Mouse (Mus musculus) heart, adult 2 months (tissue): Measurements from ENCODE around the gene Mei1. TPM values are rescaled to one million over a fixed set of nuclear protein-coding genes. Genes with fewer than 3 reads are reported as not detected.

Experiments used
- DNase-seq, 2 experiments: peaks; one replicate each; pipeline ENCODE4 v3.0.0; 2021
- H3K27ac ChIP-seq: fragments of 200-600 bp; 2 replicates; pipeline ENCODE4 v1.8.1; 2022
- H3K27me3 ChIP-seq: fragments of 200-500 bp; 2 replicates; pipeline ENCODE4 v1.6.1; 2012; ENCODE audit warnings: mild to moderate bottlenecking, low read length, inconsistent platforms, mixed read lengths; ENCODE audit not compliant: control insufficient read depth, insufficient read depth
- H3K36me3 ChIP-seq: fragments of 200-500 bp; 2 replicates; pipeline ENCODE4 v1.6.1; 2012; ENCODE audit warnings: low read length, inconsistent platforms; ENCODE audit not compliant: control insufficient read depth, insufficient read depth
- H3K4me1 ChIP-seq: fragments of 200-500 bp; 2 replicates; pipeline ENCODE4 v1.6.1; 2011; ENCODE audit warnings: low read length; ENCODE audit not compliant: control insufficient read depth, insufficient read depth
- H3K4me3 ChIP-seq: fragments of 200-600 bp; 2 replicates; pipeline ENCODE4 v1.8.1; 2022
- H3K79me2 ChIP-seq: fragments of 200-500 bp; replicated peaks from 2 replicates; pipeline ENCODE4 v1.6.1; 2012; ENCODE audit warnings: mild to moderate bottlenecking, inconsistent platforms, low read length, moderate library complexity, mixed read lengths; ENCODE audit not compliant: control insufficient read depth, insufficient read depth
- H3K9ac ChIP-seq: fragments of 200-500 bp; 2 replicates; pipeline ENCODE4 v1.6.1; 2012; ENCODE audit warnings: low read depth, mild to moderate bottlenecking, control low read depth, inconsistent platforms, low read length, mixed read lengths
- CTCF ChIP-seq: fragments of 200-600 bp; IDR thresholded peaks from 2 replicates; pipeline ENCODE4 v1.8.1; 2022; ENCODE audit warnings: antibody characterized with exemption, mild to moderate bottlenecking, moderate library complexity
- EP300 ChIP-seq: fragments of 200-500 bp; IDR thresholded peaks from 2 replicates; pipeline ENCODE4 v1.6.1; 2011; ENCODE audit warnings: low read depth, low read length, control low read depth; ENCODE audit not compliant: insufficient read depth
- POLR2A ChIP-seq: fragments of 200-500 bp; IDR thresholded peaks from 2 replicates; pipeline ENCODE4 v1.6.1; 2011; ENCODE audit warnings: mild to moderate bottlenecking, low read depth, low read length, control low read depth; ENCODE audit not compliant: insufficient read depth
- WGBS: fragments of 180-500 bp; shearing (Covaris S2); methylation state at CpG from one replicate; pipeline ENCODE4 v1.1.7; 2018; 5-methylcytosine and 5-hydroxymethylcytosine counted together
- intact Hi-C: fragments of 180-260 bp; cut with DNase I; formaldehyde crosslinking; loops from one replicate; pipeline ENCODE4 v1.15.1; 2025
- polyA plus RNA-seq: library from polyadenylated mRNA; depleted of rRNA; stranded (reverse); fragments of >200 nt; gene quantifications from 2 replicates; pipeline ENCODE4 v1.2.3, GENCODE M21; 2012
- total RNA-seq, 2 experiments: library from RNA; stranded (reverse); gene quantifications; 2 replicates each; pipeline ENCODE4 v1.2.3; 2021

The Mei1 gene
- total and polyA plus RNA-seq, 3 experiments, result not detected

DNA sequence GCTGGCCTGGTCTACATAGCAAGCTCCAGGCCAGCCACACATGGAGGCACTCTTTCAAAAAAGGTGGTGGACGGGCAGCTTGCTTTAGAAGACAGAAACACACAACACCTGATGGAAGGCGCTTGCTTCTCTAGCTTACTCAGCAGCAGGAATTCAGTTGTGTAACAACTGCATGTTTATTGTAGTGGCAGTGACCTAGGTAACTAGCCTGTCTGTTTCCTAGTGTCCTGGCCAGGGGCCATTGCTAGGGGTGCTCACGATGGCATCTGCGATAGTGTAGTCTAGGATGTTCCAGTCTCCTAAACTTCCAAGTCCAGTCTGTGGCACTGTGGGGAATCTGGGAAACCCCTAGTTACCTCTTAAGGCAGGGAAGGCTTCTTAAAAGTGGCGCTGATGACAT, 74.4 kb downstream of the Mei1 start:
- TF ChIP-seq EP300 (no peak), CTCF (no peak), POLR2A (no peak)
- Histone ChIP-seq H3K27me3 (no peaks in the 10 kb centered on the region), H3K4me1 (peaks cover 5% of the 10 kb centered on the region), H3K4me3 (no peak overlapping the region), H3K36me3 (no peaks in the 10 kb centered on the region), H3K79me2 (0 out of 2 replicates have a peak, but pooled peaks cover under 1% of the 10 kb centered on the region), H3K27ac (no peak overlapping the region), H3K9ac (no peak overlapping the region)
- DNase-seq, result peak in 1 of 2 experiments; percentile 20
- intact Hi-C loops, result no loop called here
- 78% methylated on average over 5 of the region's 5 CpGs for WGBS

DNA sequence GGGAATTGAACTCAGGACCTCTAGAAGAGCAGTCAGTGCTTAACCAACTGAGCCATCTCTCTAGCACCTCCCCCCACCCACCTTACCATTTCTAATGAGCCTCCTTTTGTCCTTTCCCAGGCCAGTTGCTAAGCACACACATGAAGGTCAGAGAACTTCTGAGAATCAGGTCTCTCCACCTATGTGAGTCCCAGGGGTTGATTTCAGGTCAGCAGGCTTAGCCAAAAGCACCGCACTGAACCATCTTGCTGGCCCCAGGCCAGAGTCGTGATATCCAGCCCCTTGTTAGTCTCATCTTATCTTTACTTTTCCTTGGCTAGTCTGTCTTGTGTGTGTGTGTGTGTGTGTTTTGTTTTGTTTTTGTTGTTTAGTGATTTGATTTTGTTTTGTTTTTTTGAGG, 75.6 kb downstream of the Mei1 start:
- WGBS, result 23% methylated on average over 2 of the region's 2 CpGs
- no peak overlapping the region for H3K4me3 ChIP-seq
- H3K27ac ChIP-seq, result no peak overlapping the region
- no peaks in the 10 kb centered on the region for H3K36me3 ChIP-seq
- H3K27me3 ChIP-seq, result no peaks in the 10 kb centered on the region
- peaks cover 3% of the 10 kb centered on the region; the same call in 1 of the 2 replicates for H3K79me2 ChIP-seq
- peaks cover 5% of the 10 kb centered on the region for H3K4me1 ChIP-seq
- H3K9ac ChIP-seq, result no peak overlapping the region
- intact Hi-C loops, result loop anchor here (5.0 kb wide), 1 partner anchor 202 kb away; no protein-coding TSS in a partner anchor
- DNase-seq, result no peak
- no peak for TF ChIP-seq CTCF
- no peak for TF ChIP-seq POLR2A
- TF ChIP-seq EP300, result no peak

DNA sequence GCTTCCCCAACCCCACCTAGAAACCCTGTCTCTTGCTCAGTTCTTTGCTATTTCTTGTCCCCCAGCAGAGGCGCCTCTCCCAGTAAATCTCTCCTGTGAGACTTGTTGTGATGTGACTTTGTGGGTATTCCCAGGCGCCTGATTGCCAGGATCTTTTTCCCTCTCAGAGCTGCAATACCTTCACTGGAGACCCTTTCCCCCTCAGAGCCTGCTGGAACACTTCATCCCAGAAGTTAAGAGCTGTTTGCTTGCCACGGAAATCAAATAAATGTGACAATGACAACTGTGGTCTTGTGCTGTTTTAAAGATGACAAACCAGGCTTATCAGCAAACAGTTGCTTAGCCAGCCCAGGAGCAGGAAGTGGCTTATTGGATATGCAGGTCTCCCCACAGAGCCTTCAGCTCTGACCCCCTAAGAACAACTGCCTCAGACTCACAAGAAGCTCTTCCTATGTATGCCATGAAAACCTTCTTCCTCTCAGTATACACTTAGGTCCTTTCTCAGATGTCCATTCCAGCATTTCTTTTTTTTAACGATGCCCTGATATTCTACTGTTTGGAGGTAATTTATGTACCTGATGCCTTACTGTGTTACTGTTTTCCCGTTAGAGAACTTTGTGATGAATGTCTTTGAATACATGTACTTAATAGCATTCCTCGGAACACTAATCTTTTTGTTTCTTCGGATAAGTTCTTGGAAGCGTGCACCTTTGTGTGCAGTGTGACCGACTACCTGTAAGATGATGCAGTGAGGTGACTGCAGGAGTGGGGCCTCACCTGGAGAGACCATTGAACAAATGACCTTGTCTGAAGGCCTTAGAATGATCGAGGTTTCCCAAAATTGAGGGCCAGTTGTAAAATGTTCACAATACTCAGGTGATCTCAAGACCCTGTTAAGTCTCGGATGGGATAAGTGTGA, 76.3 kb downstream of the Mei1 start:
- TF ChIP-seq CTCF, result no peak
- TF ChIP-seq EP300, result no peak
- no peak for TF ChIP-seq POLR2A
- no peak for DNase-seq
- Histone ChIP-seq H3K4me3 (peak overlapping the region; percentile 80), H3K27me3 (no peaks in the 10 kb centered on the region), H3K4me1 (peaks cover 5% of the 10 kb centered on the region), H3K79me2 (peaks cover 5% of the 10 kb centered on the region; the same call in 1 of the 2 replicates), H3K36me3 (no peaks in the 10 kb centered on the region), H3K27ac (peak overlapping the region; percentile 58), H3K9ac (peak overlapping the region; percentile 65)
- WGBS, result 33% methylated on average over 11 of the region's 11 CpGs
- intact Hi-C loops, result loop anchor here (2.0 to 5.0 kb wide), 2 partner anchors 17 to 201 kb away; no protein-coding TSS in a partner anchor

DNA sequence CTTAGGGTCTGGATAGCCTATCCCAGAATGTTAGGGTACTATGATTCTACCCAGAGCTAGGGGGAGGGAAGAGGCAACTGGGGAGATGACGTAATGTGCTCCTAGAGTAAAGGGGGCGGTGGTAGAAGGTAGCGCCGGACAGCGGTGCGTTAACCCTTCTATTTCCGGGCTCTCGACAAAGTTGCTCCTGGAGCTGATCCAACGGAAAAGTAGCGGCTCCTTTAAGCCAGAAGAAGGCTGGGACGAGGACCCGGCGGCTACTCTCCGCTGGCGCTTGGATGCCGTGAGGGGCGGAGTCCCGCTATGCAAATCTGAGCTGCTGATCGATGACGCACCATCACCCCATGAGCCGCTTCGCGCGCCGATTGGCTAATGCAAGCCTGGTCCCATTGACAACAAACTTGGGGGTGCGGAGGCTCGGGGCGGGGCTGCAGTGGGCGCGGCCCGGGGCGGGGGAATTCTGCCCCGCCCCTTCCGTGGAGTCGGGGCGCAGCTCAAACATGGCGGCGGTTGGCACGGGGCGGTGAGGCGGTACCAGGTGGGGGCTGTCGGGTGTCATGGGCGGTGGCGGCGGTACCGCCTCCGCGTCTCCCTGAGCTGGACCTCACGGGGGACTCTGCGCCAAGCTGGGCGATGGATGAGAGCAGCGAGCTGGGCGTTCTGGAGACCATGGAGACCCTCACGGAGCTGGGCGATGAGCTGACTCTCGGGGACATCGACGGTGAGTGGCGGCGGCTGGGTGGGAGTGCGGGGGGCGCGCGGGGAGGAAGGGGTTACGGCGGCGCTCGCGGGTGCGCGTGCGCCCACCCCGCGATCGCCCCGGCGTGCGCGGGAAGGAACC, 77.2 kb downstream of the Mei1 start, which contains the start of gene Srebf2:
Srebf2 (plus strand) TSS at position 412 of the 841 bp plus-strand sequence.
- under 1% methylated on average over 79 of the region's 79 CpGs for WGBS
- peaks cover 5% of the 10 kb centered on the region for H3K4me1 ChIP-seq
- H3K27me3 ChIP-seq, result no peaks in the 10 kb centered on the region
- H3K36me3 ChIP-seq, result no peaks in the 10 kb centered on the region
- TF ChIP-seq POLR2A (peak; percentile 49), CTCF (no peak), EP300 (no peak)
- intact Hi-C loops, result loop anchor here (2.0 to 5.0 kb wide), 2 partner anchors 18 to 200 kb away; no protein-coding TSS in a partner anchor
- peak within 1 kb of the TSS; percentile 67 for H3K27ac ChIP-seq
- H3K4me3 ChIP-seq, result peak within 1 kb of the TSS; percentile 80
- peak; percentile 95 to 99 for DNase-seq
- H3K9ac ChIP-seq, result peak within 1 kb of the TSS; percentile 94
- peaks cover 5% of the 10 kb centered on the region; the same call in 1 of the 2 replicates for H3K79me2 ChIP-seq

DNA sequence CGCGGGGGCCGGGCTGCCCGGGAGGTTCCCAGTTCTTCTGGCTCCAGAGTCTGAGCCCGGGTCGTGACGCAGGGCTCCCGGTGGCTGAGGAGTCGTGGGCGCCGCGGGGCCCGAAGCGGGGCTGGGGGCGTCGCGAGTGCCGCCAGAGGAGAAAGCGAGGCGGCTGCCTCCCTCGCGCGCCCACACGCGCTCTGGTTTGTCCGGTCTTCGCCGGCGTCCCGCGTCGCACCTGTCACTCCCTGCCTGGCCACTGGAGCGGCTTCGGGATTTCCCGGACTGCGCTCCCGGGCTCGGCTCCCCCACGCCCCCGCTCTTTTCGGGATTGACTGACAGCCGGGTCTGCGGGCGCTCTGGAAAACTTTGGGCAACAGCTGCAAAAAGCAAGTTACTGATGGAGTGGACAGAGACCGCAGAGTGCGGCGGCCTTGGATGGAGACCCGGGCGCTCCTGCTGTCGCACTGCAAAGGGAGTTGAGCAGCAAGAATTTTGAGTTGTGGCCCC, 77.9 kb downstream of the Mei1 start:
- peaks cover 5% of the 10 kb centered on the region; the same call in 1 of the 2 replicates for H3K79me2 ChIP-seq
- DNase-seq, result peak; percentile 68 to 72
- no peaks in the 10 kb centered on the region for H3K36me3 ChIP-seq
- WGBS, result under 1% methylated on average over 48 of the region's 50 CpGs
- peak overlapping the region; percentile 94 for H3K9ac ChIP-seq
- intact Hi-C loops, result loop anchor here (2.0 to 5.0 kb wide), 2 partner anchors 19 to 200 kb away; no protein-coding TSS in a partner anchor
- H3K27me3 ChIP-seq, result no peaks in the 10 kb centered on the region
- H3K27ac ChIP-seq, result peak overlapping the region; percentile 67
- TF ChIP-seq POLR2A (no peak), CTCF (peak; percentile 49), EP300 (no peak)
- H3K4me3 ChIP-seq, result peak overlapping the region; percentile 80
- peaks cover 5% of the 10 kb centered on the region for H3K4me1 ChIP-seq
